Mouse (Mus musculus) limb, embryonic 10.5 days (tissue): Measurements from ENCODE around the gene Rrnad1. TPM values are rescaled to one million over a fixed set of nuclear protein-coding genes. Genes with fewer than 3 reads are reported as not detected.

ENCODE experiments used
- DNase-seq: peaks from one replicate; pipeline ENCODE4 v3.0.0-alpha.2; 2017; ENCODE audit warnings: low spot score
- H3K27ac ChIP-seq: fragments of 300-500 bp; sonication (generic); 2 replicates; pipeline ENCODE4 v1.5.1; 2016; ENCODE audit warnings: mild to moderate bottlenecking
- H3K27me3 ChIP-seq: fragments of 300-500 bp; sonication (generic); 2 replicates; pipeline ENCODE4 v1.6.1; 2016; ENCODE audit warnings: low read depth, mild to moderate bottlenecking; ENCODE audit not compliant: poor library complexity, severe bottlenecking
- H3K36me3 ChIP-seq: fragments of 300-500 bp; sonication (generic); 2 replicates; pipeline ENCODE4 v1.6.1; 2016; ENCODE audit warnings: mild to moderate bottlenecking, moderate library complexity
- H3K4me1 ChIP-seq: fragments of 300-500 bp; sonication (generic); 2 replicates; pipeline ENCODE4 v1.6.1; 2016
- H3K4me3 ChIP-seq: fragments of 300-500 bp; sonication (generic); 2 replicates; pipeline ENCODE4 v1.5.1; 2016; ENCODE audit warnings: mild to moderate bottlenecking, moderate library complexity
- H3K9me3 ChIP-seq: fragments of 300-500 bp; sonication (generic); replicated peaks from 2 replicates; pipeline ENCODE4 v1.6.1; 2016; ENCODE audit warnings: mild to moderate bottlenecking
- WGBS: fragments of 180-500 bp; shearing (Covaris S2); methylation state at CpG from one replicate; pipeline ENCODE4 v1.1.7; 2016; 5-methylcytosine and 5-hydroxymethylcytosine counted together
- polyA plus RNA-seq: library from polyadenylated mRNA; unstranded; fragments of >200 nt; fragmentation: Nextera tagmentation; extraction: Ambion mirVana; gene quantifications from 2 replicates; pipeline ENCODE4 v1.2.1, GENCODE M21; 2016

Gene Rrnad1
- polyA plus RNA-seq: 21.1 and 21.7 TPM in 2 replicates

DNA sequence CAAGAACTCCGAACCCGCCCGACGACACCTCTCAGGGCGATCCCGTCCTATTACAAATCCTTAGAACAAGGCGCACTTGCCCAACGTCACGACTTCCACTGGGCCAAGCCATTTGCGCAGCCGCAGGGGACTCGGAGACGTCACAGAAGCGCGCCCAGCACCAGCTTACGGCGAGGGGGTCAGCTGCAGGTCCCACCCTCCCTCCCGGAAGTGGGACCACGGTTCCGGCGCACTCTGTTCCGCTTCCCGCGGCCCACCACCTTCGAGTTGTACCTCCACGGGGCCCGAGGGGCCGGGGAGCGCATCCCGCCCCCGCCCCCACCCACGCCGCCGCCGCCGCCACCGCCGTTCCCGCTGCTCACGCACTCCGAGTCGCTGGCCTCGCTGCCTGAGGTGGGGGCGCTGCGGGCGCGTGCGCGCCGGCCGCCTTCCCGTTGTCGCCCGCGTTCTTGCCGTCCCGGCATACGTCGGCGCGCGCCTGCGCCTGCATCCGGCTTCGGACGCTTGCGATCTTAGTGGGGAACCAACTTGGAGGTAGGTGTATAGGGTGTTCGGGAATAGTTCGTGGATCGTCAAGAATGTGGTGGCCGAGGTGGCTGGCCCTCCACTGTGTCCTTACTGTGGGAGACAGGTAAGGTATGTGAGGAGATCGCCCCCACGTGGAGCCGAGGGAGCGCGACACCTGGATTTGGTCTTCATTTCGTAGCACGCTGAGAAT, at the start of gene Rrnad1, which contains the start of gene Isg20l2:
Rrnad1 (minus strand) TSS at position 640 of the 718 bp plus-strand sequence.
Isg20l2 (plus strand) TSS at position 237 of the 718 bp plus-strand sequence.
- Histone ChIP-seq H3K4me1 (peaks cover 27% of the 10 kb centered on the region), H3K27me3 (no peaks in the 10 kb centered on the region), H3K27ac (peak within 1 kb of the TSS; percentile 91), H3K36me3 (peaks cover 72% of the 10 kb centered on the region), H3K9me3 (no peaks in the 10 kb centered on the region), H3K4me3 (peak within 1 kb of the TSS; percentile 75)
- DNase-seq: peak; percentile 99
- WGBS: under 1% methylated on average over 78 of the region's 78 CpGs

DNA sequence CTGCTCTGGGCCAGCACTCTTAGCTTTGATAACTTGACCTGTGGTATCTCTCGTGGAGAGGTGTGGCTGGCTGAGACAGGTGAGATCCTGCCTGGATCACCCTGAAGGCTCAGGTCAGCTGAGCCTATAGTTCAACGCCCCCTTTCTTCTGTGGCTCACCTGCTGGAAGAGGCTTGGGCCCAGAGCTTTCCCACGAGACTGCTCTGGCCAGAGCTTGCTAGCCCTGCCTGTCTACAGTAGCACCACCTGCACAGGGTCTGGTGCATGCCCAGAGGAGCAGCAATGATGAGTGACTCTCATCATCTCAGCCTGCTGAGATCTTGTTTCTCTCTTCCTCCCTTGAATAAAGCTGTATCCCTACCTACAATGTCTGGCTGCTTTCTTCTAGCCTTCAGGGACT, 49.6 kb upstream of the Rrnad1 start:
- DNase-seq: no peak
- Histone ChIP-seq H3K36me3 (peaks cover 20% of the 10 kb centered on the region), H3K4me3 (no peak overlapping the region), H3K27me3 (peaks cover 8% of the 10 kb centered on the region; the same call in 1 of the 2 replicates), H3K4me1 (peaks cover 46% of the 10 kb centered on the region), H3K27ac (no peak overlapping the region), H3K9me3 (no peaks in the 10 kb centered on the region)
- WGBS: 46% methylated on average over 3 of the region's 3 CpGs

DNA sequence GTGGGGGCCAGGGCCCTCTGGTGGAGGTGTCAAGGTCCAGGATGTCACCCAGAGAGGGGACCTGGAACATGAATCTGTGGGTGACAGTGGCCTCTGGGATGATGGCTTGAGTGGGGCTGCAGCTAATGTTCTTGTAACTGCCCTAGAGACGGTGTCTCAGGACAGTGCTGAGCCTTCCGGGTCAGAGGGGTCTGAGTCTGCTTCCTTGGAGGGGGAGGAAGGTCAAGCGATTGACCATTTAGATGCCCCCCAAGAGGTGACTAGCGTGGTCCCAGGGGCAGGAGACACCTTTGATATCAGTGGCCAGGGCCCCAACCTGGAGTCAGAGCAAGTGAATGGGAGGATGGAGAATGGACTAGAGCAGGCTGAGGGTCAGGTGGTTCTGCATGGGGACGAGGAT, 49.0 kb upstream of the Rrnad1 start:
- Histone ChIP-seq H3K9me3 (no peaks in the 10 kb centered on the region), H3K36me3 (peaks cover 20% of the 10 kb centered on the region), H3K4me1 (peaks cover 48% of the 10 kb centered on the region), H3K27me3 (0 out of 2 replicates have a peak, but pooled peaks cover 7% of the 10 kb centered on the region), H3K27ac (no peak overlapping the region), H3K4me3 (no peak overlapping the region)
- DNase-seq: no peak
- whole genome bisulfite sequencing: 85% methylated on average over 5 of the region's 5 CpGs

DNA sequence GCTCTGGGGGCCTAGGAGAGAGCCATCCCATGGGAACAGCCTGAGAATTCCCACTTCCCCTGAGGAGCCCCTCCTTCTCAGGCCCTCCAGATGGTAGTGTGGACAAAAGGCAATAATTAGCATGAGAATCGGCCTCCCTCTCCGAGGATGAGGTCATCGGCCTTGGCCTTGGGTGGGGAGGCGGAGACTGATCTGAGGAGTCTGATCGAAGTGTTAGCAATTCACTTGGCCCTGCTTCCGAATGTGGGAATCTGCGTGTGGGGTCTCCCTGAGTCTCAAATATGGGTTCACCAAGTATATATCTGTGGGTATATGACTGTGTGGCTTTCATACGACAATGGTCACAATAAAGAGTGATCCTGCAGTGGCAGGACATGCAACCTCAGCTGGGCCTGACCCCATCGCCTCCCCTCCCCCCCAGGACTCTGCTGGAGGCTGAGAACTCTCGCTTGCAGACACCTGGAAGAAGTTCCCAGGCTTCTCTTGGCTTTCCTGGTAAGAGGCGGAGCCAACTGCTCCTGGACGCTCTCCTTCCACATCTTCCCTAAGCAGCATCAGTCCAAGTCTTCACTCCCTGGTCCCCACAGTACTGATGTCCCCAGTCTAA, 44.0 kb upstream of the Rrnad1 start:
- peaks cover 48% of the 10 kb centered on the region for H3K4me1 ChIP-seq
- WGBS: 16% methylated on average over 12 of the region's 12 CpGs
- DNase-seq: no peak
- no peaks in the 10 kb centered on the region for H3K9me3 ChIP-seq
- H3K27me3 ChIP-seq: peaks cover 40% of the 10 kb centered on the region
- H3K27ac ChIP-seq: peak overlapping the region; percentile 53
- peak overlapping the region; percentile 21 for H3K4me3 ChIP-seq
- peaks cover 20% of the 10 kb centered on the region for H3K36me3 ChIP-seq

DNA sequence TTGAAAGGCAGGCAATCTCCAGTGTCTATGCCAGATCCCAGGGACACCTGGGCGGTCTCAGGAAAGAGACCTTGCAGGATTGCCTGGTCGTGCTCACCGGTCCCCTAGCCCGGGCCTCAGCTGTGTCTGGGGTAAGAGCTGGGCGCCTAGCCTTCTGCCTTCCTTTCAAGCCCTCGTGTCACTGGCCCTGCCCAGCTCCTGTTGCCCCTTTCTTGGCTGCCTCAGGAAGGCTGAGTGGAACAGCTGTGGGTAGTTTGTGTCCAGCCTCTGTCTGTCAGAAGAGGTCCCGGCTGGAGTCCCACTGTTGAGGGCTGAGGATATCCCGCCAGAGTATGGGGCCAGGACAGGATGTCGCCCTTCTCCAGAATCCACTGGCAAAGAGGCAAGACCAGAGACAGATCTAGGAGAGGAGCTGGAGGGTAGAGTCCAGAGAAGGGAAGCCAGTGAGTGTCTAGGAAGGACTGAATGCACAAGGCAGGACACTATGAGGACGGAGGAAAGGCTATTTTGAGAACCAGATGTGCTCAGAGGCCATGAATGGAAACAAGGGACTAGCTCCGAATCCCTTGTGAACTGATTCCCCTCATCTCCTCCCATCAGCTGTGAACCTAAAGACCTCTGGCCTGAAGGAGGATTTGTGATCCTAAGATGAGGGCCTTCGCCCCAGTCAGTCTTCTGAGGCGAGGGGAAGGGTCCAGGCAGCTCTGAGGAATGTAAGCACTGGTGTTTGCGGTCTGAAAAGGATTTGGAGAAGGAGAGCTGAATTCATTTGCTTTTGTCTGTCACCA, 43.3 kb upstream of the Rrnad1 start:
- H3K4me3 ChIP-seq: peak overlapping the region; percentile 21
- peak overlapping the region; percentile 53 for H3K27ac ChIP-seq
- H3K4me1 ChIP-seq: peaks cover 48% of the 10 kb centered on the region
- H3K27me3 ChIP-seq: peaks cover 40% of the 10 kb centered on the region
- no peak for DNase-seq
- peaks cover 20% of the 10 kb centered on the region for H3K36me3 ChIP-seq
- no peaks in the 10 kb centered on the region for H3K9me3 ChIP-seq
- 27% methylated on average over 14 of the region's 14 CpGs for WGBS

DNA sequence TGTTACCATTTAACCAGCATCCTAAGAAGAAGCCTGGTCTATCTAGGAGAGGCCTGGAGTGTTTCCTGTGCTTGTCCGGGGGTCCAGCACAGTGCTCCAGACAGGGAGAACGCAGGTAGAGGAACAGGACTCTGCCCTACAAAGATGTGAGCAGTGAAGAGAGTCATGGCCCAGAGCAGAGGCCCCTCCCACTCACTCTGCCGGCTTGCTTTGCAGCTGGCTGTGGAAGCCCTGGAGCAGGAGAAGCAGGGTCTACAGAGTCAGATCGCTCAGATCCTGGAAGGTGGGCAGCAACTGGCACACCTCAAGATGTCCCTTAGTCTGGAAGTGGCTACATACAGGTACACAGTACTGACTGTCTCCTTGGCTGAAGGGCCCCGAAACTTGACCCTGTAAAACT, 42.3 kb upstream of the Rrnad1 start:
- Histone ChIP-seq H3K27me3 (peaks cover 40% of the 10 kb centered on the region), H3K27ac (0 out of 2 replicates have a peak overlapping the region, but pooled peaks have one; percentile 86), H3K36me3 (peaks cover 17% of the 10 kb centered on the region), H3K9me3 (no peaks in the 10 kb centered on the region), H3K4me3 (peak overlapping the region; percentile 59), H3K4me1 (peaks cover 48% of the 10 kb centered on the region)
- DNase-seq: no peak
- WGBS: 25% methylated on average over 5 of the region's 5 CpGs

DNA sequence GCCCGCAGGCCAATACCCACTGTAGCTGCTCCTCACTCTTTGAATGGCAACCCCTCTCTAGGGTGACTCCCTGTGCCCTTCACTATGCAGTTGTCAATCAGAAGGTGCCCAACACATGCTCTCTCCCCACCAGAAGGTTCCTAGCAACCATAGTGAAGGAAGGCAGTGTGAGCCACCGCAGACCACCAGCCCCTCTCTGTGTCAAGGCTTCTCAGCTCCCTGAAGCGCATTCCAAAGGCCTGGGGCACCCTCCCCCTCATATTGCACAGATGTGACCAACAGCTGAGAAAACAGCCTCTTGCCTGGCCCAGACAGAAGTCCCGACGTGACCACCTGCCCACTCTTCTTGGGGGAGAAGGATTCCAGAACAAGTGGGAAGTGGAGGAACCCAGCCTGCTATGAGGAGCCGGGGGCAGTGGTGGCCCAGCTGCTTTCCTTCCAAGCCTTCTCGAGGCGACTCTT, 41.7 kb upstream of the Rrnad1 start:
- H3K27me3 ChIP-seq: peaks cover 40% of the 10 kb centered on the region
- H3K4me3 ChIP-seq: peak overlapping the region; percentile 59
- peak; percentile 52 for DNase-seq
- H3K4me1 ChIP-seq: peaks cover 48% of the 10 kb centered on the region
- H3K9me3 ChIP-seq: no peaks in the 10 kb centered on the region
- WGBS: 3% methylated on average over 8 of the region's 8 CpGs
- H3K27ac ChIP-seq: peak overlapping the region; percentile 86; the same call in 1 of the 2 replicates
- H3K36me3 ChIP-seq: peaks cover 17% of the 10 kb centered on the region

DNA sequence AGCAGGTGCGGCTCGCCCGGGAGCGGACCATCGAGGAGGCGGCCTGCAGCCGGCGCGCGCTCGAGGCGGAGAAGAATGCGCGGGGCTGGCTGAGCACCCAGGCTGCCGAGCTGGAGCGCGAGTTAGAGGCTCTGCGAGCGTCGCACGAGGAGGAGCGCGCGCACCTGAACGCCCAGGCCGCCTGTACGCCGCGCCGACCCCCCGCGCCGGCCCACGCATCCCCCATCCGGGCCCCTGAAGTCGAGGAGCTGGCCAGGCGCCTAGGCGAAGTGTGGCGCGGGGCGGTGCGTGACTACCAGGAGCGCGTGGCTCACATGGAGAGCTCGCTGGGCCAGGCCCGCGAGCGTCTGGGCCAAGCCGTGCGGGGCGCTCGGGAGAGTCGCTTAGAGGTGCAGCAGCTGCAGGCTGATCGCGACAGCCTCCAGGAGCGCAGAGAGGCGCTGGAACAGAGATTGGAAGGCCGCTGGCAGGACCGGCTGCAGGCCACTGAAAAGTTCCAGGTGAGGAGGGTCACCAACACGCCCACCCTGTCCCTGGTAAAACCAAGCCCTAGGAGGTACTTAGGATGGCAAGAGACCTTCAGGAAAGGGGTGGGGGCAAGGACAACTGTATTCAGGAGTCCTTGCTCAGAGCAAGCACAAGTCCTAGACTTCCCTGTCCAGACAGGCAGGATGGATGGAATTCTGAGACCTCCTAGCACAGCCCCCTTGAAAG, 41.1 kb upstream of the Rrnad1 start:
- Histone ChIP-seq H3K36me3 (peaks cover 13% of the 10 kb centered on the region), H3K4me1 (peaks cover 48% of the 10 kb centered on the region), H3K27ac (peak overlapping the region; percentile 86), H3K27me3 (peaks cover 40% of the 10 kb centered on the region), H3K4me3 (peak overlapping the region; percentile 59), H3K9me3 (no peaks in the 10 kb centered on the region)
- peak; percentile 54 for DNase-seq
- WGBS: 1% methylated on average over 59 of the region's 60 CpGs

DNA sequence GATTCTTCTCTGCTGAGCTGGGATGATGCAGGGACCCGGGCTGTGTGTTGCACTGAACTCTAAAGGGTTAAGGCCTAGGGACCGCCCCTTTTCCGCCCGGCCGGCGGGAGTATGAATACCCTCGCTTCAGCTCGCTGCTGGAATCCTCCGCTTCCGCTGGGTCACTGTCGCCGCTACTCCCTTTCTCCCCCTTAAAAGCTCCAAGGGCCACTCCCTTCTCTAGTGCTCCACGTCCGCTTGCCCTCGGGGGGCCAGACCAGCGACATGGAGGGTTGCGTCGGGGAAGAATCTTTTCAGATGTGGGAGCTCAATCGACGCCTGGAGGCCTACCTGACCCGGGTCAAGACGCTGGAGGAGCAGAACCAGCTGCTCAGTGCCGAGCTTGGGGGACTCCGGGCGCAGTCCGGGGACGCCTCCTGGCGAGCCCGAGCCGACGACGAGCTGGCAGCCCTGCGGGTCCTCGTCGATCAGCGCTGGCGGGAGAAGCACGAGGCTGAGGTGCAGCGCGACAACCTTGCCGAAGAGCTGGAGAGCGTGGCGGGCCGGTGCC, 40.5 kb upstream of the Rrnad1 start, which contains the start of gene Nes:
Nes (plus strand) TSS at position 140 of the 550 bp plus-strand sequence.
- WGBS: under 1% methylated on average over 44 of the region's 44 CpGs
- peaks cover 40% of the 10 kb centered on the region for H3K27me3 ChIP-seq
- peak; percentile 85 for DNase-seq
- H3K27ac ChIP-seq: peak within 1 kb of the TSS; percentile 86
- H3K4me1 ChIP-seq: peaks cover 48% of the 10 kb centered on the region
- no peaks in the 10 kb centered on the region for H3K9me3 ChIP-seq
- H3K36me3 ChIP-seq: peaks cover 8% of the 10 kb centered on the region
- H3K4me3 ChIP-seq: peak within 1 kb of the TSS; percentile 59

DNA sequence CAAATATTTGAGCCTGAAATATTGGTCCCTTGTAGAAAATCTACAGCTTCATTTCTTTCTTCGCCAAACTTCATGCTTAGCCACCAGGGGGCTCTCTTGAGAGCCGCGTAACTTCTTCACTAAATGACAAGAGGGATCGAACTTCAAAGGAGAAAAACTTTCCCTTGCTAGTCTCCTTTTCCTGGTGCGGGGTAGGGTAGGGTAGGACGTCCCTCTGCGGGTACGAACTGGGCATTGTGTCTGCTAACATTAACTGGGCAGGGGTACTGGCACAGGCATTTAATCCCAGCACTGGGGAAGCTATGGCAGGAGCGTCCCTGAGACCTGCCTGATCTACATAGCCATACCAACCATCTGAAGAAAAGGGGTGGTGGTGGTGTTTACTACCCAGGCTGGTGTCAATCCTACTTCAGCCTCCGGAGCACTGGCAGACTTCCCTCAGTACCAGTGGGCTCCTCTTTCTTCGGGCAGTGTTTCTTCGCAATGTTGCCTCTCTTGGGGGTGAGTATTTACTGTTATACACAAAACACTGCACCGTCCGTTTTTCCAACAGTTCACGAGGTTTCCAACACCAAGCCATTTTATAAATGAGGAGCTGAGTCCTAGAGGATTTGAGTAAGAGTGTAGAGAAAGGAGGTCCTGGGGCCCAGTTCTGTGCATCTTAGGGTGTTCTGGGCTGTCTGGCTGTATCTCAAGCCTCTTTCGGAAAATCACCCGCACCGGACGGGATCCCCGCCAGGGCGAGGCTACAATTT, 39.8 kb upstream of the Rrnad1 start:
- peak overlapping the region; percentile 86 for H3K27ac ChIP-seq
- 2% methylated on average over 21 of the region's 21 CpGs for WGBS
- no peaks in the 10 kb centered on the region for H3K9me3 ChIP-seq
- H3K27me3 ChIP-seq: peaks cover 40% of the 10 kb centered on the region
- H3K4me3 ChIP-seq: peak overlapping the region; percentile 59
- H3K36me3 ChIP-seq: peaks cover 2% of the 10 kb centered on the region
- DNase-seq: peak; percentile 75
- peaks cover 48% of the 10 kb centered on the region for H3K4me1 ChIP-seq

DNA sequence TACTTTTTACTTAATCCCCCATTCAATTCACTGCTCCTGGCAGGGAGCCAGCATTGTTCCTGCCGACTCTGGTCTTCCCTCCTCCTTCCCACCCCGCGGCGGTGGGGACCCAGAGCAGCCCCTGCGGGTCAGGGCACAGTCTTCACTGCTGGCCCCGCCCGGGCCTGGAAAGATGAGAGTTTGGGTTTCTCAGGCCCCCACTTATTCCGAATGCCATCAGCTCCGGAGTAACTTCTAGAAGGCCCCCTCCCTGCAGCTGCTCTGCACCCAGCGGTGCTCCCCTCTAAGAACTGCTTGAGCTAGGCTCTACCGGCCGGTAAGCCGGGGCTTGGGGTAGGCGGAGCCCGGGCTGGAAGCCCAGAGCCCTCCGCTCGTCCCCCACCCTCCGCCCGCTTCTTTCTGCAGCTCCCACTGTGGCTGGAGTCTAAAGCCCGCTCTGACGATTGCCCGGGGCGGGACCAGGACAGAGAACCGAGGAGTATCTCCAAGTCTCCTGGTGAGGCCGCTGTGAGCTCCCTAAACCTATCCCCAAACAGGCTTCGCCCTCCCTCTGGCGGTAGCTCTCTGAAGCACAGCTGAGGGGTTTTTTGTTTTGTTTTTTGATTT, 30.2 kb upstream of the Rrnad1 start:
- H3K4me1 ChIP-seq: peaks cover 39% of the 10 kb centered on the region
- H3K4me3 ChIP-seq: peak overlapping the region; percentile 52
- WGBS: 2% methylated on average over 27 of the region's 27 CpGs
- DNase-seq: peak; percentile 93
- H3K27me3 ChIP-seq: no peaks in the 10 kb centered on the region
- peak overlapping the region; percentile 90 for H3K27ac ChIP-seq
- H3K9me3 ChIP-seq: no peaks in the 10 kb centered on the region
- H3K36me3 ChIP-seq: no peaks in the 10 kb centered on the region
